ENCODE assay signal across 8 mouse cellular contexts in the genomic region with DNA sequence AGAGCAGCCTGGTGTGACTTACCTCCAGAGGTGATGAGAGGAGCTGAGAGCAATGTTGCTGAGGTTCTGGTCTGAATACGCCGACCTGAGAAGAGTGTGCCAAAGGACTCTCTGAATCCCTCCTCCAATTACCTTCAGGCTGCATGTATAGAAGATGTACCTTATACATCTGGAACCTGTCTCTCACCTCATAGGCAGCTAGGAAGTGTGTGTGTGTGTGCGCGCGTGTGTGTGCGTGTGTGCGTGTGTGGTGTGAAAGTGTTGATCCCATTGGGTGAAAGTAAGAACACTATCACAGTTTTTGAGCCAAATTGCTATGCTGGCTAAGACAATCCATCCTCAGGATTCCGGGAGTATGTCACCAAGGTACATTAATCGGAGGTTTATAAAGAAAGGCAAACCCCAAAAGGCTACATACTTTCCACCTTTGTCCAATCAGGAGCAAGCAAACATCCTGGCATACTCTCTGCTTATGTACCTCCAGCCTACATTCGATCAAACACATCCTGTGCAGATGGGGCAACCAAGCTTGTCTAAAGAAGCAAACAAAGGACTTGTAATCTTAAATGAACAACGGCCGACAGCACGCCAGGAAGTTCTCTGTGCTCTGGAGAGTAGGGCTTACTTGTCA. TPM values are rescaled to one million over a fixed set of nuclear protein-coding genes. Genes with fewer than 3 reads are reported as not detected.
DNase-seq lines count a peak whose midpoint lies in the region; ATAC-seq lines count a peak whose summit lies in the region.

A gene (minus strand): TSS at position 508 of the 631 bp plus-strand sequence.

- WGBS in intestine, embryonic 16.5 days, result 73% methylated on average over 13 of the region's 13 CpGs

- no peak within 1 kb of the TSS for H3K4me3 ChIP-seq in intestine, embryonic 16.5 days (ENCODE audit: low read length)
- H3K4me3 ChIP-seq in megakaryocyte, embryonic 14.5 days (replicated peaks), result peak within 1 kb of the TSS; percentile 83

- ATAC-seq in intestine, embryonic 16.5 days, result no peak

- H3K9me3 ChIP-seq in intestine, embryonic 16.5 days (ENCODE audit: control insufficient read depth, low read length), result 0 out of 2 replicates have a peak, but pooled peaks cover 3% of the 10 kb centered on the region
- peaks cover 13% of the 10 kb centered on the region; the same call in 1 of the 2 replicates for H3K9me3 ChIP-seq in megakaryocyte, embryonic 14.5 days

- no peak within 1 kb of the TSS for H3K4me2 ChIP-seq in intestine, embryonic 16.5 days (ENCODE audit: low read depth, low read length)

- no peak within 1 kb of the TSS for H3K9ac ChIP-seq in intestine, embryonic 16.5 days (ENCODE audit: low read depth, low read length)

- DNase-seq in adrenal gland, adult 18-20 months (ENCODE audit: low spot score in 2 of 2), result no peak
- DNase-seq in adrenal gland, adult (ENCODE audit: inconsistent age in 2 of 2, low spot score in 1 of 2), result no peak
- DNase-seq in adrenal gland, postnatal 25 days, result no peak
- no peak for DNase-seq in gonadal fat pad, adult 2 months (ENCODE audit: low read depth)
- peak; percentile 64 to 67 for DNase-seq in thymus, postnatal 10 days (ENCODE audit: low spot score in 2 of 2)
- DNase-seq in kidney, adult 18-20 months, result no peak

- no peak within 1 kb of the TSS for H3K27ac ChIP-seq in intestine, embryonic 16.5 days (ENCODE audit: low read length)

- no peaks in the 10 kb centered on the region for H3K36me3 ChIP-seq in intestine, embryonic 16.5 days (ENCODE audit: control insufficient read depth, insufficient read depth, low read length)
- peaks cover 4% of the 10 kb centered on the region for H3K36me3 ChIP-seq in megakaryocyte, embryonic 14.5 days (replicated peaks; ENCODE audit: low read length)

- H3K4me1 ChIP-seq in intestine, embryonic 16.5 days (ENCODE audit: control insufficient read depth, insufficient read depth, low read length), result no peaks in the 10 kb centered on the region
- peaks cover 27% of the 10 kb centered on the region for H3K4me1 ChIP-seq in megakaryocyte, embryonic 14.5 days

- H3K27me3 ChIP-seq in intestine, embryonic 16.5 days (replicated peaks; ENCODE audit: control insufficient read depth, insufficient read depth, low read length), result no peaks in the 10 kb centered on the region
- peaks cover 50% of the 10 kb centered on the region for H3K27me3 ChIP-seq in megakaryocyte, embryonic 14.5 days (replicated peaks)

RNA-seq across cellular contexts. Expression of the gene that starts here (rescaled TPM):
- 10 to 100 TPM; 57.1 to 63.6 TPM for total RNA-seq in adrenal gland, adult 18-20 months (2021)
- 76.1 and 90.7 TPM in 2 replicates for total RNA-seq in adrenal gland, postnatal 25 days (2021)
- polyA plus RNA-seq in gonadal fat pad, adult 2 months (2012; rRNA removed), result 62.5 and 77.5 TPM in 2 replicates
- polyA plus RNA-seq in intestine, embryonic 16.5 days (2015; fragmentation: Nextera tagmentation; extraction: Ambion mirVana), result 48.2 and 48.6 TPM in 2 replicates
- polyA plus RNA-seq in megakaryocyte, embryonic 14.5 days (2012; ENCODE audit: insufficient read depth, low replicate concordance), result 1.3 and 13.6 TPM in 2 replicates

Comparison
In these comparisons a context has a peak if more than half of its experiments do, and no peak if none do; other contexts are left out.
1. DNase-seq: peak in thymus, postnatal 10 days (2 of 2); none in adrenal gland, adult 18-20 months (0 of 2), adrenal gland, adult (0 of 2), adrenal gland, postnatal 25 days (single experiment), gonadal fat pad, adult 2 months (single experiment) and kidney, adult 18-20 months (single experiment).